Mouse (Mus musculus): ENCODE data around the gene Slc38a6. TPM values are rescaled to one million over a fixed set of nuclear protein-coding genes. Genes with fewer than 3 reads are reported as not detected.

The Slc38a6 gene
- polyA plus RNA-seq, 1 experiment = 18.8 TPM

- no peak for TF ChIP-seq EP300 (IDR thresholded peaks at IDR 0.05; ENCODE audit: insufficient read depth, low read depth, low read length)
- no peak for TF ChIP-seq POLR2A (IDR thresholded peaks at IDR 0.05; ENCODE audit: insufficient read depth, low read length)
- TF ChIP-seq CTCF (IDR thresholded peaks at IDR 0.05; ENCODE audit: low read depth, low read length) = no peak
- Histone ChIP-seq H3K27me3 (ENCODE audit: control insufficient read depth, insufficient read depth, low read length, poor library complexity, severe bottlenecking) (no peaks in the 10 kb centered on the region), H3K9ac (ENCODE audit: low read depth, poor library complexity, severe bottlenecking) (no peak overlapping the region), H3K9me3 (replicated peaks; ENCODE audit: control insufficient read depth, insufficient read depth, low read length, poor library complexity, severe bottlenecking) (peaks cover 4% of the 10 kb centered on the region), H3K27ac (ENCODE audit: insufficient read depth, low read length) (no peak overlapping the region), H3K36me3 (ENCODE audit: control insufficient read depth, insufficient read depth, low read length, poor library complexity, severe bottlenecking) (no peaks in the 10 kb centered on the region), H3K4me3 (ENCODE audit: low read depth, low read length) (no peak overlapping the region), H3K4me1 (ENCODE audit: control insufficient read depth, insufficient read depth, low read length) (no peaks in the 10 kb centered on the region)
Observed at GRCm38 (mm10) chr12:73361201-73361600, 74.6 kb downstream of the Slc38a6 start.

- H3K27me3 ChIP-seq (ENCODE audit: control insufficient read depth, insufficient read depth, low read length, poor library complexity, severe bottlenecking) = no peaks in the 10 kb centered on the region
- H3K4me1 ChIP-seq (ENCODE audit: control insufficient read depth, insufficient read depth, low read length) = peaks cover under 1% of the 10 kb centered on the region
- H3K9me3 ChIP-seq (replicated peaks; ENCODE audit: control insufficient read depth, insufficient read depth, low read length, poor library complexity, severe bottlenecking) = peaks cover 4% of the 10 kb centered on the region
- H3K27ac ChIP-seq (ENCODE audit: insufficient read depth, low read length) = no peak overlapping the region
- H3K9ac ChIP-seq (ENCODE audit: low read depth, poor library complexity, severe bottlenecking) = no peak overlapping the region
- no peak overlapping the region for H3K4me3 ChIP-seq (ENCODE audit: low read depth, low read length)
- no peaks in the 10 kb centered on the region for H3K36me3 ChIP-seq (ENCODE audit: control insufficient read depth, insufficient read depth, low read length, poor library complexity, severe bottlenecking)
- TF ChIP-seq CTCF (IDR thresholded peaks at IDR 0.05; ENCODE audit: low read depth, low read length) = no peak
- no peak for TF ChIP-seq POLR2A (IDR thresholded peaks at IDR 0.05; ENCODE audit: insufficient read depth, low read length)
- TF ChIP-seq EP300 (IDR thresholded peaks at IDR 0.05; ENCODE audit: insufficient read depth, low read depth, low read length) = no peak
Observed at GRCm38 (mm10) chr12:73363401-73363800, 76.8 kb downstream of the Slc38a6 start.

- Histone ChIP-seq H3K9me3 (replicated peaks; ENCODE audit: control insufficient read depth, insufficient read depth, low read length, poor library complexity, severe bottlenecking) (peaks cover 4% of the 10 kb centered on the region), H3K4me3 (ENCODE audit: low read depth, low read length) (no peak overlapping the region), H3K27ac (ENCODE audit: insufficient read depth, low read length) (no peak overlapping the region), H3K36me3 (ENCODE audit: control insufficient read depth, insufficient read depth, low read length, poor library complexity, severe bottlenecking) (no peaks in the 10 kb centered on the region), H3K9ac (ENCODE audit: low read depth, poor library complexity, severe bottlenecking) (no peak overlapping the region), H3K4me1 (ENCODE audit: control insufficient read depth, insufficient read depth, low read length) (peaks cover 4% of the 10 kb centered on the region), H3K27me3 (ENCODE audit: control insufficient read depth, insufficient read depth, low read length, poor library complexity, severe bottlenecking) (no peaks in the 10 kb centered on the region)
- no peak for TF ChIP-seq POLR2A (IDR thresholded peaks at IDR 0.05; ENCODE audit: insufficient read depth, low read length)
- no peak for TF ChIP-seq EP300 (IDR thresholded peaks at IDR 0.05; ENCODE audit: insufficient read depth, low read depth, low read length)
- TF ChIP-seq CTCF (IDR thresholded peaks at IDR 0.05; ENCODE audit: low read depth, low read length) = no peak
Observed at GRCm38 (mm10) chr12:73363956-73364355, 77.4 kb downstream of the Slc38a6 start.

- peaks cover 4% of the 10 kb centered on the region for H3K9me3 ChIP-seq (replicated peaks; ENCODE audit: control insufficient read depth, insufficient read depth, low read length, poor library complexity, severe bottlenecking)
- H3K36me3 ChIP-seq (ENCODE audit: control insufficient read depth, insufficient read depth, low read length, poor library complexity, severe bottlenecking) = no peaks in the 10 kb centered on the region
- H3K27me3 ChIP-seq (ENCODE audit: control insufficient read depth, insufficient read depth, low read length, poor library complexity, severe bottlenecking) = no peaks in the 10 kb centered on the region
- TF ChIP-seq EP300 (IDR thresholded peaks at IDR 0.05; ENCODE audit: insufficient read depth, low read depth, low read length) = no peak
- no peak for TF ChIP-seq CTCF (IDR thresholded peaks at IDR 0.05; ENCODE audit: low read depth, low read length)
- TF ChIP-seq POLR2A (IDR thresholded peaks at IDR 0.05; ENCODE audit: insufficient read depth, low read length) = no peak
- H3K4me1 ChIP-seq (ENCODE audit: control insufficient read depth, insufficient read depth, low read length) = peaks cover 4% of the 10 kb centered on the region
- no peak overlapping the region for H3K4me3 ChIP-seq (ENCODE audit: low read depth, low read length)
- no peak overlapping the region for H3K27ac ChIP-seq (ENCODE audit: insufficient read depth, low read length)
- no peak overlapping the region for H3K9ac ChIP-seq (ENCODE audit: low read depth, poor library complexity, severe bottlenecking)
Observed at GRCm38 (mm10) chr12:73366581-73366980, 80.0 kb downstream of the Slc38a6 start.

- H3K9me3 ChIP-seq (replicated peaks; ENCODE audit: control insufficient read depth, insufficient read depth, low read length, poor library complexity, severe bottlenecking) = peaks cover 4% of the 10 kb centered on the region
- H3K27ac ChIP-seq (ENCODE audit: insufficient read depth, low read length) = no peak overlapping the region
- H3K4me1 ChIP-seq (ENCODE audit: control insufficient read depth, insufficient read depth, low read length) = peaks cover 4% of the 10 kb centered on the region
- TF ChIP-seq EP300 (IDR thresholded peaks at IDR 0.05; ENCODE audit: insufficient read depth, low read depth, low read length) (no peak), POLR2A (IDR thresholded peaks at IDR 0.05; ENCODE audit: insufficient read depth, low read length) (no peak), CTCF (IDR thresholded peaks at IDR 0.05; ENCODE audit: low read depth, low read length) (no peak)
- H3K36me3 ChIP-seq (ENCODE audit: control insufficient read depth, insufficient read depth, low read length, poor library complexity, severe bottlenecking) = no peaks in the 10 kb centered on the region
- no peaks in the 10 kb centered on the region for H3K27me3 ChIP-seq (ENCODE audit: control insufficient read depth, insufficient read depth, low read length, poor library complexity, severe bottlenecking)
- no peak overlapping the region for H3K9ac ChIP-seq (ENCODE audit: low read depth, poor library complexity, severe bottlenecking)
- peak overlapping the region; percentile 3; the same call in 1 of the 2 replicates for H3K4me3 ChIP-seq (ENCODE audit: low read depth, low read length)
Observed at GRCm38 (mm10) chr12:73367460-73368079, 81.0 kb downstream of the Slc38a6 start.

GRCm38 (mm10) chr12:73368868-73369608 lies 82.5 kb downstream of the Slc38a6 start:
- peaks cover 4% of the 10 kb centered on the region for H3K4me1 ChIP-seq (ENCODE audit: control insufficient read depth, insufficient read depth, low read length)
- no peaks in the 10 kb centered on the region for H3K36me3 ChIP-seq (ENCODE audit: control insufficient read depth, insufficient read depth, low read length, poor library complexity, severe bottlenecking)
- no peaks in the 10 kb centered on the region for H3K27me3 ChIP-seq (ENCODE audit: control insufficient read depth, insufficient read depth, low read length, poor library complexity, severe bottlenecking)
- peaks cover 3% of the 10 kb centered on the region for H3K9me3 ChIP-seq (replicated peaks; ENCODE audit: control insufficient read depth, insufficient read depth, low read length, poor library complexity, severe bottlenecking)
- no peak for TF ChIP-seq POLR2A (IDR thresholded peaks at IDR 0.05; ENCODE audit: insufficient read depth, low read length)
- no peak for TF ChIP-seq EP300 (IDR thresholded peaks at IDR 0.05; ENCODE audit: insufficient read depth, low read depth, low read length)
- no peak for TF ChIP-seq CTCF (IDR thresholded peaks at IDR 0.05; ENCODE audit: low read depth, low read length)
- no peak overlapping the region for H3K27ac ChIP-seq (ENCODE audit: insufficient read depth, low read length)
- no peak overlapping the region for H3K4me3 ChIP-seq (ENCODE audit: low read depth, low read length)
- H3K9ac ChIP-seq (ENCODE audit: low read depth, poor library complexity, severe bottlenecking) = no peak overlapping the region
